Mouse (Mus musculus) left cerebral cortex, adult 9 months (tissue): ENCODE data around the gene Pax4.
A peak's percentile ranks its signal among the peaks of the same experiment; 100 is the strongest.

ENCODE experiments used
- DNase-seq, 2 experiments: peaks; one replicate each; pipeline ENCODE4 v3.0.0; 2022; ENCODE audit warnings: low spot score in 2 of 2

The Pax4 gene

GRCm38 (mm10) chr6:28447937-28448336, 1.2 kb downstream of the Pax4 start:
- no peak for DNase-seq

GRCm38 (mm10) chr6:28431538-28431855, 17.7 kb downstream of the Pax4 start:
- DNase-seq = no peak

GRCm38 (mm10) chr6:28430795-28431537, 18.2 kb downstream of the Pax4 start:
- no peak for DNase-seq

DNA sequence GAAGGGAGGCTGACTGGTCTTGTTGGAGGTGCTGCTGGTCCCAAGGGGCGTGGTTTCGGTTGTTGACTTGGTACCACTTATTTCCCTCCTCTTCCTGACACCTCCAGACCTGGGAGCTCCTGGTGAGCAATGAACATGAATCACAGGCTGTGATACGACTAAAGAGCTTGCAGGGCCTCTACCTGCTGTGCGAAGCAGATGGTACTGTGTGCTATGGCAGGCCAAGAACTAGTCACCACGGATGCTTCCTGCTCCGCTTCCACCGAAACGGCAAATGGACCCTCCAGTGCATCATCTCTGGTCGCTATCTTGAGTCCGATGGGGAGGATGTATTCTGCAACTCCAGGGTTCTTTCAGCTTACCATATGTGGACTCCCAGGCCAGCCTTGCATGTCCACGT, 19.3 kb downstream of the Pax4 start:
- DNase-seq = no peak

DNA sequence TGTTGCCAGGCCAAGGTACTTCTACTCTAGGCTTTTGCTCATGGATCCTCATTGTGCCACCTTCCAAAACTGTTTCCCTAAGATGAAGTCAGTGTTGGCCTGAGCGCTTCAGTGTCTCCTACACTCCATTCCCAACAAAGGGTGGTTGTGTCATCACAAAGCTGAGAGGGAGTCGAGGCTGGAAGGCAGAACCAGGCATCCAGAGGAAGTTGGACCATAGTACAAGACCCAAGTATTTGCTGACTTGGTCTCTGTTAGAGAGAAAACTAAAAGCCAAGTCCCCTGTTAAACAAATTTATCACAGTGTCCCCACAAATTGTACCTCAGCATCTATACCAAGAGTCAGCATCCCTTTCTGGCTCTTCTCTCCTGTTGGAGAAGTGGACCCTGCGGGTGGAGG, 20.9 kb downstream of the Pax4 start, which contains the start of gene Gcc1:
TSS of gene Gcc1 (minus strand) at position 101 of the 400 bp plus-strand sequence.
- DNase-seq = no peak

- no peak for DNase-seq
Measured at GRCm38 (mm10) chr6:28427096-28427839, 21.9 kb downstream of the Pax4 start, which contains the start of gene Fscn3. TSS of gene Fscn3 (plus strand) at chr6:28427789.

DNA sequence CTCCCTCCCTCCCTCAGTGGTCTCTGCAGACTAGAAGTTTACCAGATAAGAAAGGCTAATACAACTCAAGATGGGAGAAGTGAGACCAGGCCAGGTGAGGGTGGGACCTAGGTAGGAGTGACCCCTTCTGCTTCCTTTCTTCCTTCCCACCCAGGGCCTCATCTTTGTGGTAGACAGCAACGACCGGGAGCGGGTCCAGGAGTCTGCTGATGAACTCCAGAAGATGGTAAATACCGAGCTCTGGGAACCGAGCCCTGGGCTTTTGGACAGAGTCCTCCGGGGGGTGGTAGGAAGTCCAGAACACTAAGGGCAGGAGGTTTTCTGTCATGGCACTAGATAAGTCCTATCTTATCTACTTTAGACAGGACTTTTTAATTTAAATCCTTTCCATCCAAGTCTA, 24.1 kb downstream of the Pax4 start:
- no peak for DNase-seq

- DNase-seq = peak in 1 of 2 experiments; percentile 42
Measured at GRCm38 (mm10) chr6:28423767-28424695, 25.1 kb downstream of the Pax4 start.

GRCm38 (mm10) chr6:28423313-28423712, 25.8 kb downstream of the Pax4 start, which contains the start of gene Arf5:
TSS of gene Arf5 (plus strand) at chr6:28423560.
- DNase-seq = peak; percentile 60 to 89

DNA sequence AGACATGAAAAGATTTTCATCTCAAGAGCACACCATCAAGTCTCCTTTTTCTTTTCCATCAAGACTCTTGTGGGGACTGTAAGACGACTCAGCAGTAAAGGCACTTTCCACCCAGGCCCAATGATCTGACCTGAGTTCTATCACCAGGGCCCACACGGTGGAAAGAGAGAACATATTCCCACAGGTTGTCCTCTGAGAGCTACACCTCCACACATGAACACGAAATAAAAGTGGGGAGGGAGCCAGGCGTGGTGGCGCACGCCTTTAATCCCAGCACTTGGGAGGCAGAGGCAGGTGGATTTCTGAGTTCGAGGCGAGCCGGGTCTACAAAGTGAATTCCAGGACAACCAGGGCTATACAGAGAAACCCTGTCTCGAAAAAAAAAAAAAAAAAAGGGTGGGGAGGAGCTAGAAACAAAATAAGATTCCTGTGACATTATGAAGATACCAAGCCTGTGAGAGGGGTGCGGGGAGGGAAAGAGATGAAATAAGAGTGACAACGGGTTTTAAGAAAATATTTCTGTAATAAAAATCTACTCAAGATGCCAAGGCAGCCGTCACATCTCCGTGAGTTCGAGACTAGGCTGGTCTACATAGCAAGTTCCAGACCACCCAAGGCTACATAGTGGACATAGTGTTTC, 26.4 kb downstream of the Pax4 start:
- no peak for DNase-seq

- peak; percentile 87 to 95 for DNase-seq
Measured at GRCm38 (mm10) chr6:28421469-28422000, 27.6 kb downstream of the Pax4 start.

GRCm38 (mm10) chr6:28420865-28421264, 28.3 kb downstream of the Pax4 start:
- DNase-seq = no peak

DNA sequence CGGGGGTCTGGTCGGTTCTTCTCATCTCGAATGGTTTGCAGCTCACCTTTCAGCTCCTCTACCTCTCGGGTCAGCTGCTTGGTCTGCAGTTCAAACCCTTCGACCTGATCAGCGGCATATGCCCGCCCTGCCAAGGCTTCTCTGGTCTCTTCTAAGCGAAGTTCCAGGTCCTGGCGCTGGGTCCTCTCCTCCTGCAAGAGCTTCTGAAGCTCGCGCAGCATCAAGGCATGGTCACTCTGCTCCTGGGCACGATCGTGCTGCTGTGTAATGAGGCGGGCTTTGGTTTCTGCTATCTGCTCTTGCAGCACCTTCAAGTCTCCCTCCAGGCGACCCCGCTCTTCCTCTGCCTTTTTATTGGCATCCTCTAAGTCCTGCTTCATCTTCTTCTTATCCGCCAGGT, 28.8 kb downstream of the Pax4 start:
- no peak for DNase-seq

GRCm38 (mm10) chr6:28419673-28420072, 29.5 kb downstream of the Pax4 start:
- DNase-seq = no peak

DNA sequence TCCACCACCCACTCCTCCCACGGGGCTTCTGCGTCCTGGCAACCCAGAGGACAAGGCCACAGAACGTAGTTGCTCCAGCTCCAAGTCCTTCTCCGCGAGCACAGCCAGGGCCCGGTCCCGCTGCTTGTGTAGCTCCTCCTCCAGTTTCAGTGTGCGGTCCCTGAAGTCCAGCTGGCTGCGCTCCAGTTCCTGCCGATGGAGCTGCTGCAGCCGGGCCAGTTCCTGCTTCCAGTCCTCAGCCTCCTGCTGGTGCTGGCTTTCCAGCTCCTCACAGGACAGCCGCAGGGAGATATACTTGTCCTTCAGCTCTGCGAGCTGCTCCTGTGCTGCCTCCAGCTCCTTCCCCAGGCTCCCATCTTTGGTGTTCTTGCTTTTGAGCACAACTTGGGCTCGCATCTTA, 30.7 kb downstream of the Pax4 start:
- DNase-seq = peak in 1 of 2 experiments; percentile 35

DNA sequence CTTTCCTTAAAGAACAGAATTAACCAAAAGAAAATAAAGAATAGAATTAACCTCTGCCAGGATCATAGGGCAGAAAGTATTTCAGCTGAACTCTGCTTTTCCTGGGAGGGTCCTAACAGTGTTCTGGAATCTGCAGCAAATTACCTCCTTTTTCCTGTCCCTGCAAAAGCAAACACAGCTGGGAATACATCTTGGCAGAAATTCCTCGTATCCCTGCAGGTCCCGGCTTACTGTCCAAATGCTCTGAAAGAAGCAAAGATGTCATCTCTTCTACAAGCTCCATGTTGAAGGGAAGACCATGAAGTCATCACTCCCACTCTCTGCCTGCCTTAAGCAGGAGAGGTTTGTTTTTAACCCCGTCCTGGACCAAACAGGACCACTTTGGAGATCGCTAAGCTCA, 32.2 kb downstream of the Pax4 start:
- DNase-seq = no peak

DNA sequence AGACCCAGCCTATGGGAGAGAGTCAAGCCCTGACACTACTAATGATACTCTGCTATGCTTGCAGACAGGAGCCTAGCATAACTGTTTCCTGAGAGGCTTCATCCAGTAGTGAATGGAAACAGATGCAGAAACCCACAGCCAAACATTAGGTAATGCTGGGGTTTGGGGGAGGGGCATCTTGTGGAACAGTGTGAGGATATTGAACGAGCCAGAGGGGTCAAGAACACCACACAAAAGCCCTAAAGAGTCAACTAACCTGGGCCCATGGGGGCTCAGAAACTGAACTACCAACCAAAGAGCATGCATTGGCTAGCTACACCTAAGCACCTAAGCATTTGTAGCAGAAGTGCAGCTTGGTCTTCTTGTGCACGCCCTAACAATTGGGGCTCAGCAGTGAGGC, 37.9 kb downstream of the Pax4 start:
- DNase-seq = no peak

DNA sequence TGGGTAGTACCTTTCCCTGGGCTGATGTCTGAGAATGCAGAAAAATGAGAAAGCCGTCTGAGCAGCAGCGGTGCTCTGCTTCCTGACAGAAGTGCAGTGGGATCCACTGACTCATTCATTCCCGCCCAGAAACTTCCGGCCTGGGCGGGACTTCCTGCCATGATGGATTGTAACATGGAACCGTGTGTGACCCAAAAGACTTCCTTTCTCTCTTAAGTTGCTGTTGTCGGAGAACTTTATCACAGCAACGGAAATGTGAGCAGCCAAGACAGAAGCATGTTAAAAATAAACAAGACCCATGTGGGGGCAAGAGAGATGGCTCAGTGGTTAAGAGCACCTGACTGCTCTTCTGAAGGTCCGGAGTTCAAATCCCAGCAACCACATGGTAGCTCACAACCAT, 39.1 kb downstream of the Pax4 start:
- no peak for DNase-seq

GRCm38 (mm10) chr6:28399791-28400190, 49.4 kb downstream of the Pax4 start:
- DNase-seq = no peak

DNA sequence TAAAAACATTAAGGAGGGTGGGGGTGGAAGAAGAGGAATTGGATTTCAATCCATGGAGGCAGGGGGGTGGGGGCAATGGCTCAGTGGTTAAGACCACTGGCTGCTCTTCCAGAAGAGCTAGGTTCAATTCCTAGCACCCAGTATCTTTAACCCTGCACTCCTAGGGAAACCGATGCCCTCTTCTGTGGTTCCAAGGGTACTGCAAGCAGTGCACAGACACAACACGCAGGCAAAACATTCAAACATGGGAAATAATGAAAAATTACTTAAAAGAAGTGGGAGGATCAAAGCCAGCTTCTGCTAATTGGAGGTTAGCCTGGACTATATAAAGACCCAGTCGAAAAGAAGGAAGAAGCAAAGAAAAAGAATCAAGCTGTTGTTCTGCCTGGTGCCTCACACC, 50.4 kb downstream of the Pax4 start:
- no peak for DNase-seq

GRCm38 (mm10) chr6:28397681-28398203, 51.4 kb downstream of the Pax4 start, which contains the start of gene Zfp800:
TSS of gene Zfp800 (minus strand) at chr6:28398005.
- DNase-seq = no peak
